Mouse (Mus musculus) small intestine, adult 2 months (tissue): Measurements from ENCODE around the gene Il3.

ENCODE experiments used
- CTCF ChIP-seq: fragments of 200-500 bp; IDR thresholded peaks from 2 replicates; pipeline ENCODE4 v1.5.1; 2012; ENCODE audit warnings: low read depth, mild to moderate bottlenecking, control low read depth, inconsistent platforms, low read length, moderate library complexity, mixed read lengths; ENCODE audit not compliant: insufficient replicate concordance, insufficient read length; ENCODE audit errors: extremely low read depth
- POLR2A ChIP-seq: fragments of 200-500 bp; IDR thresholded peaks from 2 replicates; pipeline ENCODE4 v1.6.1; 2012; ENCODE audit warnings: low read depth, mild to moderate bottlenecking, control low read depth, inconsistent platforms, low read length, moderate library complexity

DNA sequence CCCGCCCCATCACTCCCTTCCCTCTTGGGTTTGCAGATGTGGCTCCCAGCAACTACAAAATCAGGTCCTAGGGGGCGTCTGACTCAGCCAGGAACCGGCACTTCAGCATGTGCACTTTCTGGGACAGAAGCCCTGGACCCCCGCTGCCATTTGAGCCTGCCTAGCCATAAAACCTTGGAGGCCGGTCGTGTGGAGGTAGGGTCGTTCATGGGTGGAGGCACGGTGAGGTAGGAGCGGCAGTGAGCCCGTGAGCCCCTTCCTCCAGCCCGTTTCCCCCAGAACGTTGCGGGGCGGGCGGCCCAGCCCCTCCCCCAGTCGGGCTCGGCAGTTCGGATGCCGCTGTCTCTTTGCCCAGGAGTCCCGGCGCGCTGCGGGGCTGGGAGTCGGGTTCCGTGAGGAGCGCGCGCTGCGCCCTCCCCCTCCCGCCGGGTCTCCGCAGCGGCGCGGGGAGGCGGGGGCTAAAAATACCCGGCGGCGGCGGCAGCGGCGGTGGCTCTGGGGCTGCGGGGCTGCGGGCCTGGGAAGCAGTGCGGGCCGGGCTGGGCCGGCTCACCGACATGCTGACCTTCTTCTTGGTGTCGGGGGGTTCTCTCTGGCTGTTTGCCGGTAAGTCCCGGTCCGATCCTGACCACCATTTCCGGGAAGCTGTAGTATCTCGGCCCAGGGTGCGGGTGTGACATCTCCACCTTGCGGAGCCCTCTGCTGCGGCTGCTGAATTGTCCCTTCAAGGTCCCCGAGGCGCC is 36.8 kb upstream of the Il3 start, which contains the start of gene Acsl6:
- TF ChIP-seq POLR2A (no peak), CTCF (no peak)
